Mouse (Mus musculus): Measurements from ENCODE around the gene Morc1. TPM values are rescaled to one million over a fixed set of nuclear protein-coding genes. Genes with fewer than 3 reads are reported as not detected.

The Morc1 gene
- polyA plus RNA-seq, 1 experiment from 2014 or later: 0.16 TPM

GRCm38 (mm10) chr16:48446161-48446925 is 15.3 kb downstream of the Morc1 start:
- no peak for ATAC-seq
- Histone ChIP-seq H3K9ac (ENCODE audit: low read depth, low read length) (no peak overlapping the region), H3K4me3 (ENCODE audit: low read depth, low read length) (no peak overlapping the region), H3K4me1 (replicated peaks; ENCODE audit: control insufficient read depth, insufficient read depth, low read length) (no peaks in the 10 kb centered on the region), H3K36me3 (ENCODE audit: control insufficient read depth, insufficient read depth) (no peaks in the 10 kb centered on the region), H3K4me2 (replicated peaks; ENCODE audit: low read depth) (no peak overlapping the region), H3K27ac (ENCODE audit: low read depth, low read length) (no peak overlapping the region), H3K27me3 (replicated peaks; ENCODE audit: control insufficient read depth, insufficient read depth, low read length) (no peaks in the 10 kb centered on the region), H3K9me3 (ENCODE audit: control insufficient read depth) (no peaks in the 10 kb centered on the region)
- 69% methylated on average over 8 of the region's 8 CpGs for WGBS
- TF ChIP-seq CTCF (IDR thresholded peaks at IDR 0.05; ENCODE audit: low read depth): no peak

GRCm38 (mm10) chr16:48453264-48453663 is 22.2 kb downstream of the Morc1 start:
- H3K27ac ChIP-seq (ENCODE audit: low read depth, low read length): no peak overlapping the region

GRCm38 (mm10) chr16:48473396-48473795 is 42.4 kb downstream of the Morc1 start:
- no peaks in the 10 kb centered on the region for H3K9me3 ChIP-seq (ENCODE audit: control insufficient read depth)
- no peak overlapping the region for H3K4me3 ChIP-seq (ENCODE audit: low read depth, low read length)
- TF ChIP-seq CTCF (IDR thresholded peaks at IDR 0.05; ENCODE audit: low read depth): no peak
- no peak overlapping the region for H3K4me2 ChIP-seq (replicated peaks; ENCODE audit: low read depth)
- no peak overlapping the region for H3K9ac ChIP-seq (ENCODE audit: low read depth, low read length)
- no peaks in the 10 kb centered on the region for H3K36me3 ChIP-seq (ENCODE audit: control insufficient read depth, insufficient read depth)
- no peaks in the 10 kb centered on the region for H3K27me3 ChIP-seq (replicated peaks; ENCODE audit: control insufficient read depth, insufficient read depth, low read length)
- ATAC-seq: no peak
- WGBS: 84% methylated on average over 10 of the region's 10 CpGs
- no peaks in the 10 kb centered on the region for H3K4me1 ChIP-seq (replicated peaks; ENCODE audit: control insufficient read depth, insufficient read depth, low read length)
- no peak overlapping the region for H3K27ac ChIP-seq (ENCODE audit: low read depth, low read length)

More at GRCm38 (mm10) chr16:48453264-48453663, 22.2 kb downstream of the Morc1 start:
- ATAC-seq: no peak
- Histone ChIP-seq H3K4me3 (ENCODE audit: low read depth, low read length) (no peak overlapping the region), H3K9ac (ENCODE audit: low read depth, low read length) (no peak overlapping the region), H3K4me2 (replicated peaks; ENCODE audit: low read depth) (no peak overlapping the region), H3K36me3 (ENCODE audit: control insufficient read depth, insufficient read depth) (no peaks in the 10 kb centered on the region), H3K9me3 (ENCODE audit: control insufficient read depth) (0 out of 2 replicates have a peak, but pooled peaks cover 2% of the 10 kb centered on the region), H3K4me1 (replicated peaks; ENCODE audit: control insufficient read depth, insufficient read depth, low read length) (no peaks in the 10 kb centered on the region), H3K27me3 (replicated peaks; ENCODE audit: control insufficient read depth, insufficient read depth, low read length) (no peaks in the 10 kb centered on the region)
- no peak for TF ChIP-seq CTCF (IDR thresholded peaks at IDR 0.05; ENCODE audit: low read depth)
- WGBS: 73% methylated on average over 3 of the region's 3 CpGs

- H3K4me1 ChIP-seq (replicated peaks; ENCODE audit: control insufficient read depth, insufficient read depth, low read length): no peaks in the 10 kb centered on the region
- no peaks in the 10 kb centered on the region for H3K36me3 ChIP-seq (ENCODE audit: control insufficient read depth, insufficient read depth)
- H3K9me3 ChIP-seq (ENCODE audit: control insufficient read depth): no peaks in the 10 kb centered on the region
- H3K27ac ChIP-seq (ENCODE audit: low read depth, low read length): no peak overlapping the region
- H3K4me3 ChIP-seq (ENCODE audit: low read depth, low read length): no peak overlapping the region
- H3K4me2 ChIP-seq (replicated peaks; ENCODE audit: low read depth): no peak overlapping the region
- ATAC-seq: no peak
- WGBS: 33% methylated on average over 4 of the region's 4 CpGs
- H3K9ac ChIP-seq (ENCODE audit: low read depth, low read length): no peak overlapping the region
- TF ChIP-seq CTCF (IDR thresholded peaks at IDR 0.05; ENCODE audit: low read depth): no peak
- no peaks in the 10 kb centered on the region for H3K27me3 ChIP-seq (replicated peaks; ENCODE audit: control insufficient read depth, insufficient read depth, low read length)
Measured at GRCm38 (mm10) chr16:48474896-48475802, 44.1 kb downstream of the Morc1 start.

GRCm38 (mm10) chr16:48479266-48479848 is 48.3 kb downstream of the Morc1 start:
- H3K9ac ChIP-seq (ENCODE audit: low read depth, low read length): no peak overlapping the region
- no peaks in the 10 kb centered on the region for H3K9me3 ChIP-seq (ENCODE audit: control insufficient read depth)
- H3K4me3 ChIP-seq (ENCODE audit: low read depth, low read length): no peak overlapping the region
- peak; percentile 31; the same call in 1 of the 2 replicates for ATAC-seq
- WGBS: 54% methylated on average over 8 of the region's 8 CpGs
- no peaks in the 10 kb centered on the region for H3K4me1 ChIP-seq (replicated peaks; ENCODE audit: control insufficient read depth, insufficient read depth, low read length)
- H3K36me3 ChIP-seq (ENCODE audit: control insufficient read depth, insufficient read depth): no peaks in the 10 kb centered on the region
- H3K27me3 ChIP-seq (replicated peaks; ENCODE audit: control insufficient read depth, insufficient read depth, low read length): no peaks in the 10 kb centered on the region
- H3K4me2 ChIP-seq (replicated peaks; ENCODE audit: low read depth): peak overlapping the region; percentile 22; the same call in 1 of the 2 replicates
- TF ChIP-seq CTCF (IDR thresholded peaks at IDR 0.05; ENCODE audit: low read depth): no peak
- no peak overlapping the region for H3K27ac ChIP-seq (ENCODE audit: low read depth, low read length)
